10 mouse cellular contexts compared by ENCODE assay signal in the genomic region with DNA sequence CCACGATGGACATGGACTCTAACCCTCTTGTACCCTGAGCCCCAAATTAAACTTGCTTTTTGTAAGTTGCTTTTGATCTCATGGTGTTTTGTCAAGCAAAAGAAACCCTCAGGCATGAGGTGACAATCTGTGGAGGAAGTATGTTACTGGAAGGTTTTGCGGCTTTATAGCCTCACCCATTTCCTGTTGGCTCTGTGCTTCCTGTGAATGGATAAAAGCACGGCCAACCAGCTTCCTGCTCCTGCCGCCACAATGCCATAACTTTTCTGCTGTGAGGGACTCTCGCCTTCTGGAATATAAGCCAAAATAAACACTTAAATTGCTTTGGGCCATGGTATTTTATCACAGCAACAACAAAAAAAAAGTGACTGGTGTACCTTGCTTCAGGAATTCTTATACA. TPM values are rescaled to one million over a fixed set of nuclear protein-coding genes. Genes with fewer than 3 reads are reported as not detected.
DNase-seq lines count a peak whose midpoint lies in the region; ATAC-seq lines count a peak whose summit lies in the region.
"Had no signal": no experiment of that assay in that cellular context is flagged by ENCODE, and none has a peak within 500 bp of the region (broad histone marks: within the 10 kb centered on the region; RNA-seq: fewer than 3 reads in every experiment).

No protein-coding gene starts in this region.

- DNase-seq in thymus, postnatal 14 days = peak; percentile 15
- no peak for DNase-seq in thymus, postnatal 10 days (ENCODE audit: low spot score in 2 of 2)
- peak; percentile 13 to 16 for DNase-seq in heart, adult 9 months (ENCODE audit: low spot score in 2 of 2)
- DNase-seq in kidney, postnatal 14 days = peak; percentile 10
- no peak for DNase-seq in MN1 (ENCODE audit: low spot score)
- DNase-seq in layer of hippocampus, postnatal 36 days = no peak
- DNase-seq: cerebellum, postnatal 10 days; gastrocnemius, adult 2 months; right cerebral cortex, postnatal 14 days had no signal

- no peak for ATAC-seq in monocyte, adult 5-6 weeks (replicated peaks; ENCODE audit: insufficient number of reproducible peaks, low FRiP score, low TSS enrichment, poor library complexity, severe bottlenecking)

RNA-seq across cellular contexts. Expression of a gene that starts 48.6 kb away (rescaled TPM):
- 61.1 to 104 TPM (median 69.2 TPM) in 3 replicates for total RNA-seq in monocyte, adult 5-6 weeks (2017)
- total RNA-seq in layer of hippocampus, postnatal 36 days (2021) = 100 to 1,000 TPM; 100 to 111 TPM

RNA-seq across cellular contexts. Expression of a gene that starts 48.9 kb away (rescaled TPM):
- 38.0 to 39.8 TPM (median 38.2 TPM) in 3 replicates for total RNA-seq in monocyte, adult 5-6 weeks (2017)
- 10 to 100 TPM; 29.5 to 31.0 TPM for total RNA-seq in layer of hippocampus, postnatal 36 days (2021)

Comparison
In these comparisons a context has a peak if more than half of its experiments do, and no peak if none do; other contexts are left out.
1. DNase-seq: peak in thymus, postnatal 14 days (single experiment), heart, adult 9 months (2 of 2) and kidney, postnatal 14 days (single experiment); none in thymus, postnatal 10 days (0 of 2), MN1 (single experiment) and layer of hippocampus, postnatal 36 days (0 of 2).